Mouse (Mus musculus): ENCODE results near the gene Add1.

GRCm38 (mm10) chr5:34543114-34543513 lies 30.4 kb upstream of the Add1 start:
- no peak for TF ChIP-seq CTCF (IDR thresholded peaks at IDR 0.05; ENCODE audit: extremely low read depth, insufficient read depth, low read length)
- TF ChIP-seq POLR2A (IDR thresholded peaks at IDR 0.05; ENCODE audit: extremely low read depth, insufficient read depth, low read length) = no peak
